Mouse (Mus musculus) forebrain, embryonic 13.5 days (tissue): ENCODE data around the gene Pum2. TPM values are rescaled to one million over a fixed set of nuclear protein-coding genes. Genes with fewer than 3 reads are reported as not detected.

Experiments
- ATAC-seq: fragments of 200-750 bp; cut with Nextera tagmentation; 2 replicates; pipeline ENCODE4 v1.8.0; 2017
- H3K27ac ChIP-seq: fragments of 300-500 bp; sonication (generic); 2 replicates; pipeline ENCODE4 v1.5.1; 2015; ENCODE audit warnings: inconsistent platforms, mild to moderate bottlenecking, moderate library complexity
- H3K27me3 ChIP-seq: fragments of 300-500 bp; sonication (generic); 2 replicates; pipeline ENCODE4 v1.6.1; 2015; ENCODE audit warnings: mild to moderate bottlenecking, inconsistent platforms
- H3K36me3 ChIP-seq: fragments of 300-500 bp; sonication (generic); 2 replicates; pipeline ENCODE4 v1.6.1; 2015; ENCODE audit warnings: mild to moderate bottlenecking, inconsistent platforms; ENCODE audit not compliant: poor library complexity, severe bottlenecking
- H3K4me1 ChIP-seq: fragments of 300-500 bp; sonication (generic); 2 replicates; pipeline ENCODE4 v1.6.1; 2015; ENCODE audit warnings: inconsistent platforms
- H3K4me2 ChIP-seq: fragments of 300-500 bp; sonication (generic); 2 replicates; pipeline ENCODE4 v1.6.1; 2015; ENCODE audit warnings: inconsistent platforms, mild to moderate bottlenecking, moderate library complexity
- H3K4me3 ChIP-seq: fragments of 300-500 bp; sonication (generic); 2 replicates; pipeline ENCODE4 v1.5.1; 2015; ENCODE audit warnings: mild to moderate bottlenecking, inconsistent platforms
- H3K9ac ChIP-seq: fragments of 300-500 bp; sonication (generic); 2 replicates; pipeline ENCODE4 v1.6.1; 2015; ENCODE audit warnings: mild to moderate bottlenecking, inconsistent platforms
- H3K9me3 ChIP-seq: fragments of 300-500 bp; sonication (generic); replicated peaks from 2 replicates; pipeline ENCODE4 v1.6.1; 2016; ENCODE audit warnings: inconsistent platforms
- WGBS: fragments of 180-500 bp; shearing (Covaris S2); methylation state at CpG from one replicate; pipeline ENCODE4 v1.1.7; 2015; 5-methylcytosine and 5-hydroxymethylcytosine counted together
- polyA plus RNA-seq: library from polyadenylated mRNA; unstranded; fragments of >200 nt; fragmentation: Nextera tagmentation; extraction: Ambion mirVana; gene quantifications from 2 replicates; pipeline ENCODE4 v1.2.1, GENCODE M21; 2015

The Pum2 gene
- polyA plus RNA-seq, 1 experiment from 2014 or later, result 70.5 TPM

GRCm38 (mm10) chr12:8784189-8784588 is 110.3 kb downstream of the Pum2 start:
- H3K4me2 ChIP-seq, result no peak overlapping the region
- no peak for ATAC-seq

GRCm38 (mm10) chr12:8786476-8786875 is 112.5 kb downstream of the Pum2 start:
- Histone ChIP-seq H3K4me1 (no peaks in the 10 kb centered on the region), H3K36me3 (peaks cover 23% of the 10 kb centered on the region), H3K27me3 (no peaks in the 10 kb centered on the region), H3K4me3 (no peak overlapping the region), H3K9me3 (no peaks in the 10 kb centered on the region), H3K4me2 (no peak overlapping the region), H3K27ac (no peak overlapping the region), H3K9ac (no peak overlapping the region)
- 91% methylated on average over 5 of the region's 5 CpGs for WGBS
- no peak for ATAC-seq

More at GRCm38 (mm10) chr12:8784189-8784588, 110.3 kb downstream of the Pum2 start:
- WGBS, result 77% methylated on average over 9 of the region's 9 CpGs
- no peaks in the 10 kb centered on the region for H3K36me3 ChIP-seq
- H3K4me1 ChIP-seq, result no peaks in the 10 kb centered on the region
- no peak overlapping the region for H3K27ac ChIP-seq
- H3K27me3 ChIP-seq, result no peaks in the 10 kb centered on the region
- H3K4me3 ChIP-seq, result no peak overlapping the region
- H3K9ac ChIP-seq, result no peak overlapping the region
- H3K9me3 ChIP-seq, result no peaks in the 10 kb centered on the region

- Histone ChIP-seq H3K4me2 (no peak overlapping the region), H3K9me3 (no peaks in the 10 kb centered on the region), H3K27me3 (no peaks in the 10 kb centered on the region), H3K36me3 (peaks cover 30% of the 10 kb centered on the region), H3K27ac (no peak overlapping the region), H3K9ac (no peak overlapping the region), H3K4me3 (no peak overlapping the region), H3K4me1 (no peaks in the 10 kb centered on the region)
- no peak for ATAC-seq
- 91% methylated on average over 12 of the region's 12 CpGs for WGBS
Observed at GRCm38 (mm10) chr12:8786984-8787730, 113.2 kb downstream of the Pum2 start.

GRCm38 (mm10) chr12:8788469-8788868 is 114.5 kb downstream of the Pum2 start:
- no peak overlapping the region for H3K27ac ChIP-seq
- no peaks in the 10 kb centered on the region for H3K9me3 ChIP-seq
- H3K4me3 ChIP-seq, result no peak overlapping the region
- H3K27me3 ChIP-seq, result no peaks in the 10 kb centered on the region
- peaks cover 43% of the 10 kb centered on the region for H3K36me3 ChIP-seq
- WGBS, result 62% methylated on average over 3 of the region's 3 CpGs
- no peak overlapping the region for H3K4me2 ChIP-seq
- ATAC-seq, result no peak
- no peak overlapping the region for H3K9ac ChIP-seq
- H3K4me1 ChIP-seq, result no peaks in the 10 kb centered on the region

GRCm38 (mm10) chr12:8790615-8791014 is 116.7 kb downstream of the Pum2 start:
- H3K27me3 ChIP-seq, result no peaks in the 10 kb centered on the region
- H3K4me2 ChIP-seq, result no peak overlapping the region
- H3K4me1 ChIP-seq, result no peaks in the 10 kb centered on the region
- 94% methylated on average over 12 of the region's 12 CpGs for WGBS
- no peak overlapping the region for H3K9ac ChIP-seq
- ATAC-seq, result no peak
- H3K36me3 ChIP-seq, result peaks cover 64% of the 10 kb centered on the region
- H3K9me3 ChIP-seq, result peaks cover 4% of the 10 kb centered on the region; the same call in 1 of the 2 replicates
- H3K4me3 ChIP-seq, result no peak overlapping the region
- H3K27ac ChIP-seq, result no peak overlapping the region

GRCm38 (mm10) chr12:8793410-8794051 is 119.6 kb downstream of the Pum2 start:
- no peak for ATAC-seq
- no peak overlapping the region for H3K4me3 ChIP-seq
- peaks cover 4% of the 10 kb centered on the region; the same call in 1 of the 2 replicates for H3K9me3 ChIP-seq

GRCm38 (mm10) chr12:8797936-8798335 is 124.0 kb downstream of the Pum2 start:
- no peak overlapping the region for H3K4me2 ChIP-seq
- no peaks in the 10 kb centered on the region for H3K4me1 ChIP-seq
- peaks cover 4% of the 10 kb centered on the region; the same call in 1 of the 2 replicates for H3K9me3 ChIP-seq
- no peak overlapping the region for H3K27ac ChIP-seq
- no peak for ATAC-seq
- H3K9ac ChIP-seq, result no peak overlapping the region
- no peak overlapping the region for H3K4me3 ChIP-seq
- H3K27me3 ChIP-seq, result no peaks in the 10 kb centered on the region
- WGBS, result 89% methylated on average over 7 of the region's 7 CpGs
- H3K36me3 ChIP-seq, result peaks cover 32% of the 10 kb centered on the region

More at GRCm38 (mm10) chr12:8793410-8794051, 119.6 kb downstream of the Pum2 start:
- no peak overlapping the region for H3K4me2 ChIP-seq
- H3K4me1 ChIP-seq, result no peaks in the 10 kb centered on the region
- 96% methylated on average over 2 of the region's 2 CpGs for WGBS
- H3K9ac ChIP-seq, result no peak overlapping the region
- H3K36me3 ChIP-seq, result peaks cover 69% of the 10 kb centered on the region
- H3K27ac ChIP-seq, result no peak overlapping the region
- H3K27me3 ChIP-seq, result no peaks in the 10 kb centered on the region

GRCm38 (mm10) chr12:8798486-8799020 is 124.6 kb downstream of the Pum2 start:
- no peak for ATAC-seq
- H3K4me1 ChIP-seq, result no peaks in the 10 kb centered on the region
- peaks cover 4% of the 10 kb centered on the region; the same call in 1 of the 2 replicates for H3K9me3 ChIP-seq
- H3K27ac ChIP-seq, result no peak overlapping the region
- H3K27me3 ChIP-seq, result no peaks in the 10 kb centered on the region
- peaks cover 26% of the 10 kb centered on the region for H3K36me3 ChIP-seq
- H3K4me3 ChIP-seq, result no peak overlapping the region
- WGBS, result 71% methylated on average over 9 of the region's 9 CpGs
- no peak overlapping the region for H3K9ac ChIP-seq
- H3K4me2 ChIP-seq, result no peak overlapping the region

Other genes starting within 250 kb of the Pum2 start
- gene Rhob, start 174.1 kb upstream of the Pum2 start, polyA plus RNA-seq, result 40.4 and 42.3 TPM in 2 replicates
- not detected in 2 replicates for gene Slc7a15, start 75.1 kb upstream of the Pum2 start, polyA plus RNA-seq
- 38.2 and 43.4 TPM in 2 replicates for gene Sdc1, start 97.2 kb downstream of the Pum2 start, polyA plus RNA-seq
- 243 and 246 TPM in 2 replicates for gene Laptm4a, start 247.5 kb downstream of the Pum2 start, polyA plus RNA-seq